Mouse (Mus musculus) spleen, adult 2 months (tissue): Measurements from ENCODE around the gene Spry1. TPM values are rescaled to one million over a fixed set of nuclear protein-coding genes. Genes with fewer than 3 reads are reported as not detected.

Experiments
- DNase-seq, 2 experiments: peaks; one replicate each; pipeline versions ENCODE4 v3.0.0 to v3.0.0-alpha.2; 2012 to 2021; ENCODE audit warnings: low spot score in 2 of 2, low read depth in 1 of 2
- H3K27ac ChIP-seq: fragments of 200-500 bp; 2 replicates; pipeline ENCODE4 v1.5.1; 2012; ENCODE audit warnings: low read length, inconsistent platforms; ENCODE audit not compliant: insufficient read depth
- H3K27me3 ChIP-seq: fragments of 200-500 bp; 2 replicates; pipeline ENCODE4 v1.6.1; 2012; ENCODE audit warnings: mild to moderate bottlenecking, moderate library complexity, low read length, inconsistent platforms; ENCODE audit not compliant: control insufficient read depth, insufficient read depth
- H3K36me3 ChIP-seq: fragments of 200-500 bp; 2 replicates; pipeline ENCODE4 v1.6.1; 2012; ENCODE audit warnings: mild to moderate bottlenecking, low read length, inconsistent platforms; ENCODE audit not compliant: control insufficient read depth, insufficient read depth
- H3K4me1 ChIP-seq: fragments of 200-500 bp; 2 replicates; pipeline ENCODE4 v1.6.1; 2011; ENCODE audit warnings: inconsistent platforms; ENCODE audit not compliant: control insufficient read depth, insufficient read depth, insufficient read length
- H3K4me3 ChIP-seq: fragments of 200-500 bp; 2 replicates; pipeline ENCODE4 v1.5.1; 2011; ENCODE audit warnings: mild to moderate bottlenecking, inconsistent platforms; ENCODE audit not compliant: insufficient read depth, insufficient read length; ENCODE audit errors: extremely low read depth
- CTCF ChIP-seq: fragments of 200-500 bp; IDR thresholded peaks from 2 replicates; pipeline ENCODE4 v1.5.1; 2011; ENCODE audit warnings: mild to moderate bottlenecking, inconsistent platforms; ENCODE audit not compliant: insufficient read depth, insufficient read length, insufficient replicate concordance; ENCODE audit errors: extremely low read depth
- POLR2A ChIP-seq: fragments of 200-500 bp; IDR thresholded peaks from 2 replicates; pipeline ENCODE4 v1.6.1; 2011; ENCODE audit warnings: low read depth, low read length, inconsistent platforms
- WGBS: fragments of 180-500 bp; shearing (Covaris S2); methylation state at CpG from one replicate; pipeline ENCODE4 v1.1.7; 2018; 5-methylcytosine and 5-hydroxymethylcytosine counted together
- polyA plus RNA-seq: library from polyadenylated mRNA; depleted of rRNA; stranded (reverse); fragments of >200 nt; gene quantifications from 2 replicates; pipeline ENCODE4 v1.2.3, GENCODE M21; 2012

The Spry1 gene
- polyA plus RNA-seq, 1 experiment, result 6.1 TPM

GRCm38 (mm10) chr3:37646221-37646620 is 6.5 kb downstream of the Spry1 start:
- TF ChIP-seq CTCF (no peak), POLR2A (no peak)
- Histone ChIP-seq H3K27ac (no peak overlapping the region), H3K27me3 (peaks cover 2% of the 10 kb centered on the region; the same call in 1 of the 2 replicates), H3K4me3 (no peak overlapping the region), H3K36me3 (no peaks in the 10 kb centered on the region), H3K4me1 (peaks cover 3% of the 10 kb centered on the region; the same call in 1 of the 2 replicates)
- WGBS, result 95% methylated on average over 9 of the region's 9 CpGs
- DNase-seq, result no peak

- WGBS, result 88% methylated on average over 10 of the region's 10 CpGs
- Histone ChIP-seq H3K36me3 (no peaks in the 10 kb centered on the region), H3K4me1 (peaks cover 3% of the 10 kb centered on the region; the same call in 1 of the 2 replicates), H3K4me3 (no peak overlapping the region), H3K27me3 (no peaks in the 10 kb centered on the region), H3K27ac (no peak overlapping the region)
- no peak for DNase-seq
- TF ChIP-seq CTCF, result no peak
- no peak for TF ChIP-seq POLR2A
Observed at GRCm38 (mm10) chr3:37647225-37647624, 7.5 kb downstream of the Spry1 start.

- no peaks in the 10 kb centered on the region for H3K27me3 ChIP-seq
- H3K4me3 ChIP-seq, result no peak overlapping the region
- 71% methylated on average over 13 of the region's 13 CpGs for WGBS
- peaks cover 3% of the 10 kb centered on the region; the same call in 1 of the 2 replicates for H3K4me1 ChIP-seq
- H3K27ac ChIP-seq, result no peak overlapping the region
- H3K36me3 ChIP-seq, result no peaks in the 10 kb centered on the region
- TF ChIP-seq CTCF (no peak), POLR2A (no peak)
- DNase-seq, result no peak
Observed at GRCm38 (mm10) chr3:37648244-37648643, 8.5 kb downstream of the Spry1 start.

- Histone ChIP-seq H3K36me3 (no peaks in the 10 kb centered on the region), H3K27me3 (no peaks in the 10 kb centered on the region), H3K27ac (no peak overlapping the region), H3K4me1 (peaks cover 3% of the 10 kb centered on the region; the same call in 1 of the 2 replicates), H3K4me3 (no peak overlapping the region)
- 88% methylated on average over 6 of the region's 6 CpGs for WGBS
- no peak for TF ChIP-seq CTCF
- no peak for TF ChIP-seq POLR2A
- DNase-seq, result no peak
Observed at GRCm38 (mm10) chr3:37649281-37649680, 9.5 kb downstream of the Spry1 start.

- 95% methylated on average over 9 of the region's 9 CpGs for WGBS
- Histone ChIP-seq H3K27me3 (0 out of 2 replicates have a peak, but pooled peaks cover 1% of the 10 kb centered on the region), H3K4me1 (no peaks in the 10 kb centered on the region; the same call in 1 of the 2 replicates), H3K4me3 (no peak overlapping the region), H3K36me3 (no peaks in the 10 kb centered on the region), H3K27ac (no peak overlapping the region)
- no peak for DNase-seq
- TF ChIP-seq CTCF (no peak), POLR2A (no peak)
Observed at GRCm38 (mm10) chr3:37652537-37652936, 12.8 kb downstream of the Spry1 start.

GRCm38 (mm10) chr3:37653935-37654729 is 14.4 kb downstream of the Spry1 start:
- WGBS, result 2% methylated on average over 16 of the region's 16 CpGs
- peak in 1 of 2 experiments; percentile 24 for DNase-seq

GRCm38 (mm10) chr3:37654787-37655186 is 15.0 kb downstream of the Spry1 start:
- no peak for TF ChIP-seq POLR2A
- TF ChIP-seq CTCF, result no peak
- Histone ChIP-seq H3K4me1 (no peaks in the 10 kb centered on the region; the same call in 1 of the 2 replicates), H3K36me3 (no peaks in the 10 kb centered on the region), H3K4me3 (no peak overlapping the region), H3K27me3 (0 out of 2 replicates have a peak, but pooled peaks cover 1% of the 10 kb centered on the region), H3K27ac (no peak overlapping the region)
- no peak for DNase-seq
- 67% methylated on average over 6 of the region's 6 CpGs for WGBS

More at GRCm38 (mm10) chr3:37653935-37654729, 14.4 kb downstream of the Spry1 start:
- no peak overlapping the region for H3K27ac ChIP-seq
- H3K36me3 ChIP-seq, result no peaks in the 10 kb centered on the region
- 0 out of 2 replicates have a peak, but pooled peaks cover 1% of the 10 kb centered on the region for H3K27me3 ChIP-seq
- no peak for TF ChIP-seq POLR2A
- TF ChIP-seq CTCF, result no peak
- no peaks in the 10 kb centered on the region; the same call in 1 of the 2 replicates for H3K4me1 ChIP-seq
- H3K4me3 ChIP-seq, result peak overlapping the region; percentile 29; the same call in 1 of the 2 replicates
